Mouse (Mus musculus) megakaryocyte, embryonic 14.5 days (primary cell): ENCODE measurements around the gene 5530401A14Rik.

Source experiments
- FLI1 ChIP-seq: IDR thresholded peaks from 2 replicates; pipeline ENCODE4 v1.6.1; 2012; ENCODE audit warnings: low read length, inconsistent platforms, mixed read lengths
- GATA1 ChIP-seq: IDR thresholded peaks from 3 replicates; pipeline ENCODE4 v1.6.1; 2012; ENCODE audit warnings: mixed read lengths, low read length, inconsistent platforms, borderline replicate concordance

- TF ChIP-seq GATA1 (no peak), FLI1 (no peak)
Observed at GRCm38 (mm10) chr11:81816531-81816930, 43.9 kb upstream of the 5530401A14Rik start.
